Mouse (Mus musculus): Measurements from ENCODE around the gene Pigp. TPM values are rescaled to one million over a fixed set of nuclear protein-coding genes. Genes with fewer than 3 reads are reported as not detected.

Pigp gene
- 32.9 TPM for polyA plus RNA-seq (2012; fragmentation: generic; extraction: Trizol)
- long read RNA-seq, experiment 1, transcript Pigp-203 (5 exons, 966 nt): major isoform, 30 of 72 reads
- long read RNA-seq, experiment 1, transcript Pigp-206 (4 exons, 695 nt): minor isoform, 5 of 72 reads
- long read RNA-seq, experiment 1, transcript Pigp-202 (5 exons, 745 nt): minor isoform, 29 of 72 reads
- long read RNA-seq, experiment 1, partial matches to known transcripts: 0 of 72 reads
- long read RNA-seq, experiment 1, other reads (novel, unspliced or antisense): 2 of 72 reads
- long read RNA-seq, experiment 2, partial matches to known transcripts: 0 of 2 reads
- long read RNA-seq, experiment 2, other reads (novel, unspliced or antisense): 0 of 2 reads

GRCm38 (mm10) chr16:94371301-94371931 lies at the start of gene Pigp:
Gene Pigp (minus strand): TSS chr16:94371842.
- no peaks in the 10 kb centered on the region for H3K27me3 ChIP-seq (ENCODE audit: control insufficient read depth, insufficient read depth, insufficient read length)

GRCm38 (mm10) chr16:94420498-94420897 lies 48.9 kb upstream of the Pigp start:
- Histone ChIP-seq H3K36me3 (ENCODE audit: control insufficient read depth, insufficient read depth) (peaks cover 93% of the 10 kb centered on the region), H3K79me3 (ENCODE audit: low read depth) (peaks cover 1% of the 10 kb centered on the region), H3K27me3 (ENCODE audit: control insufficient read depth, insufficient read depth, insufficient read length) (no peaks in the 10 kb centered on the region), H3ac (ENCODE audit: control insufficient read depth, insufficient read length, low read depth) (no peak overlapping the region), H3K79me2 (ENCODE audit: control insufficient read depth, insufficient read depth) (no peaks in the 10 kb centered on the region), H3K4me3 (ENCODE audit: insufficient read depth, poor library complexity, severe bottlenecking) (no peak overlapping the region)
- no peak for TF ChIP-seq USF1 (IDR thresholded peaks at IDR 0.05; ENCODE audit: low read depth)
- TF ChIP-seq FOSL1 (IDR thresholded peaks at IDR 0.05; ENCODE audit: insufficient read depth, low read length, poor library complexity, severe bottlenecking): no peak
- TF ChIP-seq MAX (IDR thresholded peaks at IDR 0.05): no peak
- no peak for TF ChIP-seq MYOG (IDR thresholded peaks at IDR 0.05; ENCODE audit: control insufficient read depth, extremely low read depth, insufficient read length)
- TF ChIP-seq MYOD1 (IDR thresholded peaks at IDR 0.05; ENCODE audit: control insufficient read depth, insufficient read length, low read depth): no peak
- TF ChIP-seq CEBPB (IDR thresholded peaks at IDR 0.05; ENCODE audit: low read depth): no peak

More at GRCm38 (mm10) chr16:94371301-94371931, at the start of gene Pigp:
- Histone ChIP-seq H3ac (ENCODE audit: control insufficient read depth, insufficient read length, low read depth) (peak within 1 kb of the TSS; percentile 85), H3K79me2 (ENCODE audit: control insufficient read depth, insufficient read depth) (peaks cover 58% of the 10 kb centered on the region), H3K36me3 (ENCODE audit: control insufficient read depth, insufficient read depth) (no peaks in the 10 kb centered on the region), H3K4me3 (ENCODE audit: insufficient read depth, poor library complexity, severe bottlenecking) (peak within 1 kb of the TSS; percentile 71), H3K79me3 (ENCODE audit: low read depth) (peaks cover 47% of the 10 kb centered on the region)
- no peak for TF ChIP-seq MYOG (IDR thresholded peaks at IDR 0.05; ENCODE audit: control insufficient read depth, extremely low read depth, insufficient read length)
- TF ChIP-seq MAX (IDR thresholded peaks at IDR 0.05): no peak
- TF ChIP-seq CEBPB (IDR thresholded peaks at IDR 0.05; ENCODE audit: low read depth): no peak
- TF ChIP-seq FOSL1 (IDR thresholded peaks at IDR 0.05; ENCODE audit: insufficient read depth, low read length, poor library complexity, severe bottlenecking): no peak
- TF ChIP-seq USF1 (IDR thresholded peaks at IDR 0.05; ENCODE audit: low read depth): no peak
- TF ChIP-seq CTCF (IDR thresholded peaks at IDR 0.05; ENCODE audit: control insufficient read depth, insufficient read depth, insufficient read length): no peak
- no peak for TF ChIP-seq MYOD1 (IDR thresholded peaks at IDR 0.05; ENCODE audit: control insufficient read depth, insufficient read length, low read depth)

- TF ChIP-seq FOSL1 (IDR thresholded peaks at IDR 0.05; ENCODE audit: insufficient read depth, low read length, poor library complexity, severe bottlenecking): no peak
- TF ChIP-seq MYOG (IDR thresholded peaks at IDR 0.05; ENCODE audit: control insufficient read depth, extremely low read depth, insufficient read length): no peak
- no peak for TF ChIP-seq MAX (IDR thresholded peaks at IDR 0.05)
- no peak for TF ChIP-seq CTCF (IDR thresholded peaks at IDR 0.05; ENCODE audit: control insufficient read depth, insufficient read depth, insufficient read length)
- peaks cover 3% of the 10 kb centered on the region for H3K79me3 ChIP-seq (ENCODE audit: low read depth)
- H3ac ChIP-seq (ENCODE audit: control insufficient read depth, insufficient read length, low read depth): no peak overlapping the region
- H3K79me2 ChIP-seq (ENCODE audit: control insufficient read depth, insufficient read depth): no peaks in the 10 kb centered on the region
- peaks cover 60% of the 10 kb centered on the region for H3K36me3 ChIP-seq (ENCODE audit: control insufficient read depth, insufficient read depth)
- H3K4me3 ChIP-seq (ENCODE audit: insufficient read depth, poor library complexity, severe bottlenecking): no peak overlapping the region
- H3K27me3 ChIP-seq (ENCODE audit: control insufficient read depth, insufficient read depth, insufficient read length): no peaks in the 10 kb centered on the region
These were observed 42.5 kb upstream of the Pigp start for GRCm38 (mm10) chr16:94414151-94414550.

GRCm38 (mm10) chr16:94412760-94413159 lies 41.1 kb upstream of the Pigp start:
- Histone ChIP-seq H3K36me3 (ENCODE audit: control insufficient read depth, insufficient read depth) (peaks cover 48% of the 10 kb centered on the region), H3K79me2 (ENCODE audit: control insufficient read depth, insufficient read depth) (no peaks in the 10 kb centered on the region), H3ac (ENCODE audit: control insufficient read depth, insufficient read length, low read depth) (no peak overlapping the region), H3K79me3 (ENCODE audit: low read depth) (peaks cover 3% of the 10 kb centered on the region), H3K27me3 (ENCODE audit: control insufficient read depth, insufficient read depth, insufficient read length) (no peaks in the 10 kb centered on the region), H3K4me3 (ENCODE audit: insufficient read depth, poor library complexity, severe bottlenecking) (no peak overlapping the region)
- no peak for TF ChIP-seq FOSL1 (IDR thresholded peaks at IDR 0.05; ENCODE audit: insufficient read depth, low read length, poor library complexity, severe bottlenecking)
- TF ChIP-seq MYOD1 (IDR thresholded peaks at IDR 0.05; ENCODE audit: control insufficient read depth, insufficient read length, low read depth): no peak
- TF ChIP-seq CTCF (IDR thresholded peaks at IDR 0.05; ENCODE audit: control insufficient read depth, insufficient read depth, insufficient read length): no peak
- TF ChIP-seq USF1 (IDR thresholded peaks at IDR 0.05; ENCODE audit: low read depth): no peak
- no peak for TF ChIP-seq CEBPB (IDR thresholded peaks at IDR 0.05; ENCODE audit: low read depth)
- TF ChIP-seq MYOG (IDR thresholded peaks at IDR 0.05; ENCODE audit: control insufficient read depth, extremely low read depth, insufficient read length): no peak
- TF ChIP-seq MAX (IDR thresholded peaks at IDR 0.05): no peak

GRCm38 (mm10) chr16:94412198-94412597 lies 40.6 kb upstream of the Pigp start:
- Histone ChIP-seq H3K27me3 (ENCODE audit: control insufficient read depth, insufficient read depth, insufficient read length) (no peaks in the 10 kb centered on the region), H3K4me3 (ENCODE audit: insufficient read depth, poor library complexity, severe bottlenecking) (no peak overlapping the region), H3K79me3 (ENCODE audit: low read depth) (peaks cover 3% of the 10 kb centered on the region), H3ac (ENCODE audit: control insufficient read depth, insufficient read length, low read depth) (no peak overlapping the region), H3K36me3 (ENCODE audit: control insufficient read depth, insufficient read depth) (peaks cover 42% of the 10 kb centered on the region), H3K79me2 (ENCODE audit: control insufficient read depth, insufficient read depth) (no peaks in the 10 kb centered on the region)
- TF ChIP-seq MAX (IDR thresholded peaks at IDR 0.05): no peak
- TF ChIP-seq MYOG (IDR thresholded peaks at IDR 0.05; ENCODE audit: control insufficient read depth, extremely low read depth, insufficient read length): no peak
- no peak for TF ChIP-seq FOSL1 (IDR thresholded peaks at IDR 0.05; ENCODE audit: insufficient read depth, low read length, poor library complexity, severe bottlenecking)
- TF ChIP-seq MYOD1 (IDR thresholded peaks at IDR 0.05; ENCODE audit: control insufficient read depth, insufficient read length, low read depth): no peak
- TF ChIP-seq CTCF (IDR thresholded peaks at IDR 0.05; ENCODE audit: control insufficient read depth, insufficient read depth, insufficient read length): no peak
- no peak for TF ChIP-seq USF1 (IDR thresholded peaks at IDR 0.05; ENCODE audit: low read depth)
- no peak for TF ChIP-seq CEBPB (IDR thresholded peaks at IDR 0.05; ENCODE audit: low read depth)
